Mouse (Mus musculus) liver, adult 2 months (tissue): ENCODE results near the gene Stard3. TPM values are rescaled to one million over a fixed set of nuclear protein-coding genes. Genes with fewer than 3 reads are reported as not detected.

Experiments used
- DNase-seq: peaks from one replicate; pipeline ENCODE4 v3.0.0-alpha.2; 2011; ENCODE audit warnings: low read depth, low spot score; ENCODE audit errors: extremely low read depth
- H3K27ac ChIP-seq: fragments of 200-500 bp; replicated peaks from 2 replicates; pipeline ENCODE4 v1.5.1; 2012; ENCODE audit warnings: low read depth, mild to moderate bottlenecking, control low read depth, inconsistent platforms, low read length; ENCODE audit not compliant: insufficient read depth
- H3K27me3 ChIP-seq: fragments of 200-500 bp; 2 replicates; pipeline ENCODE4 v1.6.1; 2012; ENCODE audit warnings: mild to moderate bottlenecking, moderate library complexity, low read length, inconsistent platforms; ENCODE audit not compliant: control insufficient read depth, insufficient read depth
- H3K36me3 ChIP-seq: fragments of 200-500 bp; 2 replicates; pipeline ENCODE4 v1.6.1; 2012; ENCODE audit warnings: low read length, inconsistent platforms; ENCODE audit not compliant: control insufficient read depth, insufficient read depth
- H3K4me1 ChIP-seq: fragments of 200-500 bp; 2 replicates; pipeline ENCODE4 v1.6.1; 2011; ENCODE audit warnings: low read length; ENCODE audit not compliant: control insufficient read depth, insufficient read depth
- H3K4me3 ChIP-seq: fragments of 200-500 bp; 2 replicates; pipeline ENCODE4 v1.5.1; 2011; ENCODE audit warnings: low read depth, mild to moderate bottlenecking, control low read depth, low read length, moderate library complexity; ENCODE audit not compliant: insufficient read depth
- H3K79me2 ChIP-seq: fragments of 200-500 bp; 2 replicates; pipeline ENCODE4 v1.6.1; 2012; ENCODE audit warnings: inconsistent platforms, mild to moderate bottlenecking, low read length, moderate library complexity; ENCODE audit not compliant: control insufficient read depth, insufficient read depth
- H3K9ac ChIP-seq: fragments of 200-500 bp; 2 replicates; pipeline ENCODE4 v1.6.1; 2012; ENCODE audit warnings: low read depth, mild to moderate bottlenecking, control low read depth, inconsistent platforms, low read length
- CTCF ChIP-seq: fragments of 200-500 bp; IDR thresholded peaks from 2 replicates; pipeline ENCODE4 v1.5.1; 2011; ENCODE audit warnings: low read depth, low read length, control low read depth
- POLR2A ChIP-seq: fragments of 200-500 bp; IDR thresholded peaks from 2 replicates; pipeline ENCODE4 v1.6.1; 2011; ENCODE audit warnings: low read length, control low read depth; ENCODE audit not compliant: insufficient read depth; ENCODE audit errors: extremely low read depth
- WGBS: fragments of 180-500 bp; shearing (Covaris S2); methylation state at CpG from one replicate; pipeline ENCODE4 v1.1.7; 2018; 5-methylcytosine and 5-hydroxymethylcytosine counted together
- polyA plus RNA-seq: library from polyadenylated mRNA; depleted of rRNA; stranded (reverse); fragments of >200 nt; gene quantifications from 2 replicates; pipeline ENCODE4 v1.2.3, GENCODE M21; 2012
- total RNA-seq: library from RNA; depleted of rRNA; stranded (reverse); fragments of >200 nt; gene quantifications from 2 replicates; pipeline ENCODE4 v1.2.3, GENCODE M21; 2014

Gene Stard3
- total and polyA plus RNA-seq, 2 experiments: 11.9 to 41.1 TPM

DNA sequence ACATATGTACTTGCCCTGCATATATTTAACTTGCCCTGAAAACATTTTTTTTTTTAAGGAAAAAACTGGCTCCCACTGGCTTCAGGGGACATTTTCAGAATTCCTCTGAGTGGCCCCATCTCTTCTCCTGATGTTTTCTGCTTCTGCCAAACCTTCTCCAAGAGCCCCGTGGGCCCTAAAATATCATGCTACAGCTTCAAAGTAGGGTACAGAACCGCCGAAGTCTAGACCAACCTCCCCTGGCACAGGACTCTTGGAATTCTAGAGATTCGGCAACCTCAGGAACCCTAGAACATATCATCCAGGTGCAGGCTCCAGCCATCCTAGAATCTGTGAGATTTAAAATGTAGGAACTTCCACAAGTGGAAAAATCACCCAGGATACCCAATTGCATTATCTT is 38.6 kb upstream of the Stard3 start:
- Histone ChIP-seq H3K4me3 (no peak overlapping the region), H3K4me1 (no peaks in the 10 kb centered on the region), H3K79me2 (no peaks in the 10 kb centered on the region), H3K36me3 (no peaks in the 10 kb centered on the region), H3K9ac (no peak overlapping the region), H3K27ac (no peak overlapping the region), H3K27me3 (peaks cover 20% of the 10 kb centered on the region)
- 19% methylated on average over 4 of the region's 4 CpGs for WGBS
- no peak for DNase-seq
- TF ChIP-seq POLR2A: no peak
- no peak for TF ChIP-seq CTCF

GRCm38 (mm10) chr11:98319944-98320343 is 38.2 kb upstream of the Stard3 start:
- H3K27ac ChIP-seq: no peak overlapping the region
- H3K9ac ChIP-seq: no peak overlapping the region
- H3K4me3 ChIP-seq: no peak overlapping the region
- WGBS: 10% methylated on average over 2 of the region's 2 CpGs
- H3K4me1 ChIP-seq: no peaks in the 10 kb centered on the region
- H3K79me2 ChIP-seq: no peaks in the 10 kb centered on the region
- no peaks in the 10 kb centered on the region for H3K36me3 ChIP-seq
- TF ChIP-seq POLR2A (no peak), CTCF (no peak)
- DNase-seq: no peak
- H3K27me3 ChIP-seq: peaks cover 20% of the 10 kb centered on the region

DNA sequence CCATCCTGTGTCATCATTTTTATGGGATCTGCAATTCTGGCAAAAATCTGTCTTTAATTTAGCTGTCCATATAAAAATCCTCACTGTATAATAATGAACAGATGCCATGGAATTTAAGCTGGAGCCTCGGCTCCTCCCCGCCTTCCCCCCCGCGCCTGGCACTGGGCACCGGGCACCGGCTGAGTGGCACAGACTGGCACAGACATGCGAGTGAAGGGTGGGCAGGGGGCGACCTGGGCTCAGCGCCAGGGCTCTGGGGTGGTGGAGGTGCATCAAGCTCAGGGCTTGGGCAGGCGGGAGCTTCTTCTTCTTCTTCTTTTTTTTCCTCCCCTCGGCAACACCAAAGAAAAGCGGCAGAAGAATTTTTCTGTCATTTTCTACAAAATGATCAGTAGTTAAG is 37.8 kb upstream of the Stard3 start:
- no peak for TF ChIP-seq CTCF
- TF ChIP-seq POLR2A: no peak
- peaks cover 21% of the 10 kb centered on the region for H3K27me3 ChIP-seq
- DNase-seq: no peak
- H3K36me3 ChIP-seq: no peaks in the 10 kb centered on the region
- H3K4me3 ChIP-seq: no peak overlapping the region
- no peaks in the 10 kb centered on the region for H3K79me2 ChIP-seq
- no peak overlapping the region for H3K9ac ChIP-seq
- no peaks in the 10 kb centered on the region for H3K4me1 ChIP-seq
- H3K27ac ChIP-seq: no peak overlapping the region
- 19% methylated on average over 12 of the region's 12 CpGs for WGBS

DNA sequence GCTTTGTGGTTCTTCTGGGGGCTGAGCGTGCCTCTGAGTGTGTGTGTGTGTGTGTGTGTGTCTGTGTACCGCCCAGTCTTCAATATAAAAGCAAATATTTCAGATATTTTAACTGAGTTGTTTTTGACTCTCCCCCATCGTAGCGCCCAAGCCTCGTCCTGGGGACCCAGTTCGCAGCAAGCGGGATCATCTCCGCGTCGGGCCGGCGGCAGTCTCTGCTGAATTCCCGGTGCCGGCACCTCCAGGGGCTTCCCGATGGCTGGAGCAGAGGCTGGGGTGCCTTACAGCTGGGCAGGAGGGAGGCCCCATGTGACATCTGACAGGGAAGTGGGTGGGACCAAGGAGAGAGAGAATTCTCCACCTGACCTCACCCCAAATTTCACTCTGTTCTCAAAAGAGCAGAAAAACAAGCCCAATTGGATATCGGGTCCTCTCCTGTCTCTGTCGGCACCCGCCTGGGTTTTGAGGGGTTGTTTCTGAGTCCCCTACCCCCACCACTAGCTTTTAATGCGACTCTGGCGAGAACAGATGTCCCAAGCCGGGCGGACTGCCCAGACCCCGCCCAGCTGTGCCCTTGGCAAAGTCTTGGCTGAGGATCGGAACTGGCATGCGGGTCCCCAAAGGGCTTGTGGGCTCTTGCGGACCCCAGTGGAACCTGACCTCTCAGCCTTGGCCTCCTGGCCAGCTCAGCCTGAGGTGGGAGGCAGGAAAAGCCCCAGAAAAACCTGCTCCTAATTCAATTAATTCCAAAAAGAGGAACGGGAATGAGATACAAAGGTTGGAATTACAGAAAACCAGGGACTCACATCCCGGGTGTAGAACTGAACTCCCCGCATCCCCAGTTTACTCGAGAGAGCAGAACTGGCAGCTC is 37.1 kb upstream of the Stard3 start:
- H3K27ac ChIP-seq: no peak overlapping the region
- no peaks in the 10 kb centered on the region for H3K79me2 ChIP-seq
- peaks cover 27% of the 10 kb centered on the region for H3K27me3 ChIP-seq
- H3K9ac ChIP-seq: no peak overlapping the region
- TF ChIP-seq CTCF (no peak), POLR2A (no peak)
- no peaks in the 10 kb centered on the region for H3K36me3 ChIP-seq
- WGBS: 6% methylated on average over 30 of the region's 30 CpGs
- H3K4me1 ChIP-seq: no peaks in the 10 kb centered on the region
- no peak for DNase-seq
- H3K4me3 ChIP-seq: no peak overlapping the region

- Histone ChIP-seq H3K4me3 (no peak overlapping the region), H3K9ac (no peak overlapping the region), H3K79me2 (no peaks in the 10 kb centered on the region), H3K36me3 (no peaks in the 10 kb centered on the region), H3K27me3 (peaks cover 27% of the 10 kb centered on the region), H3K4me1 (no peaks in the 10 kb centered on the region), H3K27ac (no peak overlapping the region)
- 18% methylated on average over 5 of the region's 5 CpGs for WGBS
- no peak for TF ChIP-seq CTCF
- TF ChIP-seq POLR2A: no peak
- DNase-seq: no peak
These were observed 36.5 kb upstream of the Stard3 start for GRCm38 (mm10) chr11:98321677-98322003.

DNA sequence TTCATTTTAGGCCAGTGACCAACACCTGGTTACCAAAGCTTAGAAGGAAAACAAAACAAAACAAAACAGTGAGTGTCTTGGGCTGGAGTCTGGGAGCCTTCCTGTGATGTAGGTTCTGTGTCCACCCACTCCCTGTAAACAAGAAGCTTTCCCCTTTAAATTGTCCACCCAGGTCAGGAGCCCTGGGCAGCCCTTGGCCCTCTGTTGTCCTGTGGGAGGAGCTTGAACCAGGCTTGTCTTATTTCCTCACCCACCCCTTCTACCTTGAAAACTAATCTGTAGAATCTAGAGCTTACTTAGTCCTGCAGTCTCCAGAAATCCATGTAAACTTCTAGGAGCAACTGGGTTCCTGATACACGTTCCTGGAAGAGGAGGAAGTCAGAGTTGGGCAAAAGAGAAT is 36.0 kb upstream of the Stard3 start:
- H3K36me3 ChIP-seq: no peaks in the 10 kb centered on the region
- H3K27me3 ChIP-seq: peaks cover 29% of the 10 kb centered on the region
- no peak overlapping the region for H3K27ac ChIP-seq
- no peaks in the 10 kb centered on the region for H3K4me1 ChIP-seq
- H3K4me3 ChIP-seq: no peak overlapping the region
- 13% methylated on average over 1 of the region's 1 CpGs for WGBS
- H3K79me2 ChIP-seq: no peaks in the 10 kb centered on the region
- H3K9ac ChIP-seq: no peak overlapping the region
- no peak for DNase-seq
- no peak for TF ChIP-seq CTCF
- TF ChIP-seq POLR2A: no peak
